Mouse (Mus musculus): ENCODE data around the gene Mrpl48. TPM values are rescaled to one million over a fixed set of nuclear protein-coding genes. Genes with fewer than 3 reads are reported as not detected.

Gene Mrpl48
- total and polyA plus RNA-seq, 3 experiments = 39.5 to 67.3 TPM; not detected in 1

- no peak for DNase-seq (ENCODE audit: low read depth, low spot score)
- Histone ChIP-seq H3K9me3 (replicated peaks; ENCODE audit: insufficient read depth, low read length) (no peaks in the 10 kb centered on the region), H3K9ac (ENCODE audit: control insufficient read depth, low read depth, low read length, poor library complexity, severe bottlenecking) (peak overlapping the region; percentile 85), H3K27ac (ENCODE audit: control insufficient read depth, low read depth, low read length) (peak overlapping the region; percentile 95), H3K4me1 (ENCODE audit: control insufficient read depth in 1 of 2, insufficient read depth in 2 of 2, low read length in 2 of 2) (peaks cover 2 to 10% of the 10 kb centered on the region in 2 experiments; a peak in 3 of 4 replicates), H3K27me3 (ENCODE audit: control insufficient read depth in 1 of 2, insufficient read depth in 2 of 2, low read length in 2 of 2) (no peaks in the 10 kb centered on the region), H3K79me2 (ENCODE audit: control insufficient read depth, insufficient read depth, low read length, poor library complexity) (peaks cover 1% of the 10 kb centered on the region; the same call in 1 of the 2 replicates), H3K4me3 (ENCODE audit: control insufficient read depth in 1 of 2, insufficient read depth in 1 of 2, low read depth in 2 of 2, low read length in 2 of 2) (peak overlapping the region; percentile 82 to 94), H3K36me3 (ENCODE audit: control insufficient read depth in 1 of 2, insufficient read depth in 2 of 2, low read length in 2 of 2) (peaks cover 0 to 14% of the 10 kb centered on the region in 2 experiments; a peak in 2 of 4 replicates)
- TF ChIP-seq MXI1 (IDR thresholded peaks at IDR 0.05; ENCODE audit: low read depth, low read length) (peak; percentile 39; the same call in 1 of the 2 replicates), JUND (IDR thresholded peaks at IDR 0.05; ENCODE audit: low read depth, low read length) (peak; percentile 90), CHD2 (IDR thresholded peaks at IDR 0.05; ENCODE audit: low read length) (no peak)
Measured at GRCm38 (mm10) chr7:100591522-100591852, 16.6 kb downstream of the Mrpl48 start.

- peak; percentile 95 for DNase-seq (ENCODE audit: low read depth, low spot score)
- H3K9ac ChIP-seq (ENCODE audit: control insufficient read depth, low read depth, low read length, poor library complexity, severe bottlenecking) = peak overlapping the region; percentile 85
- H3K27me3 ChIP-seq (ENCODE audit: control insufficient read depth in 1 of 2, insufficient read depth in 2 of 2, low read length in 2 of 2) = no peaks in the 10 kb centered on the region
- no peaks in the 10 kb centered on the region for H3K9me3 ChIP-seq (replicated peaks; ENCODE audit: insufficient read depth, low read length)
- H3K4me1 ChIP-seq (ENCODE audit: control insufficient read depth in 1 of 2, insufficient read depth in 2 of 2, low read length in 2 of 2) = peaks cover 2 to 10% of the 10 kb centered on the region in 2 experiments; a peak in 3 of 4 replicates
- H3K36me3 ChIP-seq (ENCODE audit: control insufficient read depth in 1 of 2, insufficient read depth in 2 of 2, low read length in 2 of 2) = peaks cover 0 to 14% of the 10 kb centered on the region in 2 experiments; a peak in 2 of 4 replicates
- no peak for TF ChIP-seq TCF12 (IDR thresholded peaks at IDR 0.05; ENCODE audit: low read depth, low read length)
- TF ChIP-seq NRF1 (IDR thresholded peaks at IDR 0.05; ENCODE audit: insufficient read depth, low read depth, low read length, poor library complexity, severe bottlenecking) = no peak
- peak; percentile 75 for TF ChIP-seq ETS1 (IDR thresholded peaks at IDR 0.05; ENCODE audit: low read depth, low read length)
- no peak for TF ChIP-seq NELFE (IDR thresholded peaks at IDR 0.05; ENCODE audit: low read depth, low read length)
- TF ChIP-seq GATA1 (IDR thresholded peaks at IDR 0.05; ENCODE audit: low read depth, low read length) = no peak
- peak; percentile 70; the same call in 1 of the 2 replicates for TF ChIP-seq MAZ (IDR thresholded peaks at IDR 0.05; ENCODE audit: low read depth, low read length)
- 0 out of 2 replicates have a peak, but pooled peaks have one; percentile 79 for TF ChIP-seq JUND (IDR thresholded peaks at IDR 0.05; ENCODE audit: low read depth, low read length)
- TF ChIP-seq TBP (IDR thresholded peaks at IDR 0.05; ENCODE audit: low read depth, low read length) = peak; percentile 71
- peak; percentile 94 for TF ChIP-seq ELF1 (IDR thresholded peaks at IDR 0.05; ENCODE audit: low read depth, low read length)
- peak; percentile 80 for TF ChIP-seq HCFC1 (IDR thresholded peaks at IDR 0.05; ENCODE audit: low read depth, low read length)
- peak; percentile 43; the same call in 1 of the 2 replicates for TF ChIP-seq MYC (IDR thresholded peaks at IDR 0.05; ENCODE audit: low read depth, low read length)
- no peak; the same call in 1 of the 2 replicates for TF ChIP-seq KAT2A (conservative IDR thresholded peaks at IDR 0.05; ENCODE audit: low read depth, low read length)
- no peak for TF ChIP-seq CHD2 (IDR thresholded peaks at IDR 0.05; ENCODE audit: low read length)
- no peak for TF ChIP-seq POLR2AphosphoS2 (IDR thresholded peaks at IDR 0.05; ENCODE audit: low read length)
- TF ChIP-seq UBTF (IDR thresholded peaks at IDR 0.05; ENCODE audit: borderline replicate concordance, insufficient read depth, low read depth, low read length) = no peak
- TF ChIP-seq MXI1 (IDR thresholded peaks at IDR 0.05; ENCODE audit: low read depth, low read length) = peak; percentile 5; the same call in 1 of the 2 replicates
- no peak for TF ChIP-seq CTCF (IDR thresholded peaks at IDR 0.05 in 2 of 3, conservative IDR thresholded peaks at IDR 0.05 in 1 of 3; ENCODE audit: control insufficient read depth in 1 of 3, insufficient read depth in 1 of 3, low read depth in 2 of 3, low read length in 3 of 3, poor library complexity in 1 of 3, severe bottlenecking in 1 of 3)
- TF ChIP-seq MYB (IDR thresholded peaks at IDR 0.05; ENCODE audit: low read depth, low read length) = no peak
- TF ChIP-seq BHLHE40 (IDR thresholded peaks at IDR 0.05; ENCODE audit: borderline replicate concordance, low read depth, low read length) = no peak
- TF ChIP-seq POLR2A (IDR thresholded peaks at IDR 0.05; ENCODE audit: control insufficient read depth in 1 of 2, insufficient read depth in 1 of 2, low read depth in 1 of 2, low read length in 2 of 2, poor library complexity in 1 of 2) = peak; percentile 57 to 69; a peak in 3 of 4 replicates
- TF ChIP-seq ZC3H11A (IDR thresholded peaks at IDR 0.05; ENCODE audit: low read depth, low read length) = no peak
- TF ChIP-seq TAL1 (IDR thresholded peaks at IDR 0.05; ENCODE audit: low read length) = no peak
- H3K4me3 ChIP-seq (ENCODE audit: control insufficient read depth in 1 of 2, insufficient read depth in 1 of 2, low read depth in 2 of 2, low read length in 2 of 2) = peak overlapping the region; percentile 82 to 94
- peak overlapping the region; percentile 95 for H3K27ac ChIP-seq (ENCODE audit: control insufficient read depth, low read depth, low read length)
- peaks cover 1% of the 10 kb centered on the region; the same call in 1 of the 2 replicates for H3K79me2 ChIP-seq (ENCODE audit: control insufficient read depth, insufficient read depth, low read length, poor library complexity)
Measured at GRCm38 (mm10) chr7:100590845-100591521, 17.1 kb downstream of the Mrpl48 start.
